Mouse (Mus musculus) CH12.LX (cell line): ENCODE measurements at regions not wholly inside any gene's neighbourhood (a gene's known extent, or its start where the extent isn't known, plus 50 kb on each side); places are given as distances from the start of the nearest gene placed in this dataset.

Experiments
- CTCF ChIP-seq, 2 experiments: IDR thresholded peaks in 1 of 2; conservative IDR thresholded peaks in 1 of 2; 2 replicates each; pipeline ENCODE4 v1.5.1; 2011 to 2012; ENCODE audit warnings: low read depth in 2 of 2, low read length in 2 of 2, improper control_type of control experiment in 1 of 2, inconsistent platforms in 1 of 2, mild to moderate bottlenecking in 1 of 2, moderate library complexity in 1 of 2
- E2F4 ChIP-seq: IDR thresholded peaks from 2 replicates; pipeline ENCODE4 v1.6.1; 2011; ENCODE audit warnings: low read depth, low read length, improper control_type of control experiment; ENCODE audit not compliant: insufficient replicate concordance
- ELF1 ChIP-seq: IDR thresholded peaks from 2 replicates; pipeline ENCODE4 v1.6.1; 2014; ENCODE audit warnings: low read depth, mild to moderate bottlenecking, inconsistent platforms, low read length, improper control_type of control experiment
- EP300 ChIP-seq: IDR thresholded peaks from 2 replicates; pipeline ENCODE4 v1.6.1; 2011; ENCODE audit warnings: low read length, improper control_type of control experiment
- MAZ ChIP-seq: IDR thresholded peaks from 2 replicates; pipeline ENCODE4 v1.6.1; 2012; ENCODE audit warnings: low read depth, mild to moderate bottlenecking, inconsistent platforms, low read length, improper control_type of control experiment, moderate library complexity
- MEF2A ChIP-seq: IDR thresholded peaks from 2 replicates; pipeline ENCODE4 v1.6.1; 2014; ENCODE audit warnings: low read depth, mild to moderate bottlenecking, inconsistent platforms, low read length, improper control_type of control experiment, borderline replicate concordance
- MYC ChIP-seq: IDR thresholded peaks from 2 replicates; pipeline ENCODE4 v1.6.1; 2011; ENCODE audit warnings: low read depth, mild to moderate bottlenecking, improper control_type of control experiment, low read length
- POLR2A ChIP-seq: IDR thresholded peaks from 2 replicates; pipeline ENCODE4 v1.6.1; 2011; ENCODE audit warnings: low read depth, mild to moderate bottlenecking, improper control_type of control experiment, low read length
- RAD21 ChIP-seq: IDR thresholded peaks from 2 replicates; pipeline ENCODE4 v1.6.1; 2011; ENCODE audit warnings: low read depth, mild to moderate bottlenecking, low read length, improper control_type of control experiment, moderate library complexity
- RCOR1 ChIP-seq: conservative IDR thresholded peaks from 2 replicates; pipeline ENCODE4 v1.6.1; 2012; ENCODE audit warnings: low read depth, mild to moderate bottlenecking, inconsistent platforms, low read length, improper control_type of control experiment
- SIN3A ChIP-seq: IDR thresholded peaks from 2 replicates; pipeline ENCODE4 v1.6.1; 2012; ENCODE audit warnings: low read length, improper control_type of control experiment, inconsistent platforms
- UBTF ChIP-seq: IDR thresholded peaks from 2 replicates; pipeline ENCODE4 v1.6.1; 2012; ENCODE audit warnings: low read depth, mild to moderate bottlenecking, inconsistent platforms, low read length, improper control_type of control experiment, moderate library complexity
- USF2 ChIP-seq: conservative IDR thresholded peaks from 2 replicates; pipeline ENCODE4 v1.6.1; 2011; ENCODE audit warnings: low read depth, low read length, improper control_type of control experiment

- TF ChIP-seq CTCF (conservative IDR thresholded peaks at IDR 0.05 in 1 of 2, IDR thresholded peaks at IDR 0.05 in 1 of 2; ENCODE audit: low read depth in 2 of 2, low read length in 2 of 2) (no peak), EP300 (no peak), USF2 (no peak), UBTF (no peak), POLR2A (no peak), MAZ (no peak), E2F4 (no peak), SIN3A (no peak), RCOR1 (no peak), MEF2A (no peak), MYC (no peak), ELF1 (no peak), RAD21 (no peak)
These were observed 105.7 kb upstream of the Tars start for GRCm38 (mm10) chr15:11505076-11505639.
